Mouse (Mus musculus): Measurements from ENCODE around the gene Ttc7. TPM values are rescaled to one million over a fixed set of nuclear protein-coding genes. Genes with fewer than 3 reads are reported as not detected.

Gene Ttc7
- total RNA-seq, 2 experiments from 2014 or later, result 11.7 to 13.7 TPM

GRCm38 (mm10) chr17:87365268-87365667 is 82.6 kb downstream of the Ttc7 start:
- DNase-seq, result no peak

- no peak for DNase-seq
Measured at GRCm38 (mm10) chr17:87366520-87366919, 83.8 kb downstream of the Ttc7 start.

GRCm38 (mm10) chr17:87367228-87367627 is 84.5 kb downstream of the Ttc7 start:
- DNase-seq, result peak; percentile 66

GRCm38 (mm10) chr17:87367640-87368039 is 85.0 kb downstream of the Ttc7 start:
- peak; percentile 86 for DNase-seq

GRCm38 (mm10) chr17:87368481-87368880 is 85.8 kb downstream of the Ttc7 start:
- DNase-seq, result no peak

GRCm38 (mm10) chr17:87369270-87369759 is 86.6 kb downstream of the Ttc7 start:
- DNase-seq, result no peak

- no peak for DNase-seq
Measured at GRCm38 (mm10) chr17:87372189-87372588, 89.5 kb downstream of the Ttc7 start.

- DNase-seq, result no peak
Measured at GRCm38 (mm10) chr17:87373327-87373726, 90.6 kb downstream of the Ttc7 start.

GRCm38 (mm10) chr17:87375941-87376511 is 93.3 kb downstream of the Ttc7 start:
- DNase-seq, result no peak

GRCm38 (mm10) chr17:87376831-87377471 is 94.3 kb downstream of the Ttc7 start:
- DNase-seq, result no peak

- peak; percentile 46 for DNase-seq
Measured at GRCm38 (mm10) chr17:87377536-87377935, 94.8 kb downstream of the Ttc7 start.

GRCm38 (mm10) chr17:87378354-87379159 is 95.9 kb downstream of the Ttc7 start:
- DNase-seq, result no peak

- DNase-seq, result no peak
Measured at GRCm38 (mm10) chr17:87379160-87379624, 96.5 kb downstream of the Ttc7 start.

GRCm38 (mm10) chr17:87379821-87380220 is 97.1 kb downstream of the Ttc7 start:
- DNase-seq, result peak; percentile 37

GRCm38 (mm10) chr17:87380681-87381080 is 98.0 kb downstream of the Ttc7 start:
- no peak for DNase-seq

GRCm38 (mm10) chr17:87385835-87386234 is 103.1 kb downstream of the Ttc7 start:
- DNase-seq, result no peak

GRCm38 (mm10) chr17:87387068-87387467 is 104.4 kb downstream of the Ttc7 start:
- peak; percentile 65 for DNase-seq

GRCm38 (mm10) chr17:87391242-87391641 is 108.6 kb downstream of the Ttc7 start:
- DNase-seq, result peak; percentile 34

- no peak for DNase-seq
Measured at GRCm38 (mm10) chr17:87397088-87397487, 114.4 kb downstream of the Ttc7 start.

GRCm38 (mm10) chr17:87402444-87402843 is 119.8 kb downstream of the Ttc7 start:
- no peak for DNase-seq

- no peak for DNase-seq
Measured at GRCm38 (mm10) chr17:87403462-87403861, 120.8 kb downstream of the Ttc7 start.

- no peak for DNase-seq
Measured at GRCm38 (mm10) chr17:87405576-87405975, 122.9 kb downstream of the Ttc7 start.

- DNase-seq, result no peak
Measured at GRCm38 (mm10) chr17:87406646-87407045, 124.0 kb downstream of the Ttc7 start.

Data from adrenal gland, postnatal 10 days (tissue).